Mouse (Mus musculus): Measurements from ENCODE around the gene Hist1h3a.
A peak's percentile ranks its signal among the peaks of the same experiment; 100 is the strongest.
"Not testable (repeated sequence)": the region's sequence is repeated elsewhere in the genome, so short reads cannot be mapped to it uniquely, and the experiment has no call there.

Hist1h3a gene

GRCm38 (mm10) chr13:23740256-23740840, 21.8 kb downstream of the Hist1h3a start:
- Histone ChIP-seq H3K36me3 (ENCODE audit: control insufficient read depth, insufficient read depth, low read length, poor library complexity, severe bottlenecking) (0 out of 2 replicates have a peak, but pooled peaks cover 2% of the 10 kb centered on the region), H3K27me3 (ENCODE audit: control insufficient read depth, insufficient read depth, low read length, poor library complexity, severe bottlenecking) (no peaks in the 10 kb centered on the region)
- no peak for DNase-seq (ENCODE audit: low read depth, low spot score)

- peak; percentile 90 for DNase-seq (ENCODE audit: low read depth, low spot score)
- no peaks in the 10 kb centered on the region for H3K27me3 ChIP-seq (ENCODE audit: control insufficient read depth, insufficient read depth, low read length, poor library complexity, severe bottlenecking)
- H3K36me3 ChIP-seq (ENCODE audit: control insufficient read depth, insufficient read depth, low read length, poor library complexity, severe bottlenecking), result 0 out of 2 replicates have a peak, but pooled peaks cover 2% of the 10 kb centered on the region
Measured at GRCm38 (mm10) chr13:23739922-23740252, 22.3 kb downstream of the Hist1h3a start.

GRCm38 (mm10) chr13:23739069-23739921, 22.9 kb downstream of the Hist1h3a start:
- DNase-seq (ENCODE audit: low read depth, low spot score), result peak; percentile 94
- Histone ChIP-seq H3K27me3 (ENCODE audit: control insufficient read depth, insufficient read depth, low read length, poor library complexity, severe bottlenecking) (no peaks in the 10 kb centered on the region), H3K36me3 (ENCODE audit: control insufficient read depth, insufficient read depth, low read length, poor library complexity, severe bottlenecking) (0 out of 2 replicates have a peak, but pooled peaks cover 2% of the 10 kb centered on the region)

- Histone ChIP-seq H3K36me3 (ENCODE audit: control insufficient read depth, insufficient read depth, low read length, poor library complexity, severe bottlenecking) (0 out of 2 replicates have a peak, but pooled peaks cover 2% of the 10 kb centered on the region), H3K27me3 (ENCODE audit: control insufficient read depth, insufficient read depth, low read length, poor library complexity, severe bottlenecking) (no peaks in the 10 kb centered on the region)
- DNase-seq (ENCODE audit: low read depth, low spot score), result peak; percentile 95
Measured at GRCm38 (mm10) chr13:23738677-23739068, 23.5 kb downstream of the Hist1h3a start, which contains the start of gene Hist1h1c. Gene Hist1h1c, plus strand, starts transcription at chr13:23738808.

- Histone ChIP-seq H3K27me3 (ENCODE audit: control insufficient read depth, insufficient read depth, low read length, poor library complexity, severe bottlenecking) (no peaks in the 10 kb centered on the region), H3K36me3 (ENCODE audit: control insufficient read depth, insufficient read depth, low read length, poor library complexity, severe bottlenecking) (0 out of 2 replicates have a peak, but pooled peaks cover 2% of the 10 kb centered on the region)
- DNase-seq (ENCODE audit: low read depth, low spot score), result peak; percentile 25
Measured at GRCm38 (mm10) chr13:23738041-23738440, 24.1 kb downstream of the Hist1h3a start.

- no peak for DNase-seq (ENCODE audit: low read depth, low spot score)
- no peaks in the 10 kb centered on the region for H3K36me3 ChIP-seq (ENCODE audit: control insufficient read depth, insufficient read depth, low read length, poor library complexity, severe bottlenecking)
- H3K27me3 ChIP-seq (ENCODE audit: control insufficient read depth, insufficient read depth, low read length, poor library complexity, severe bottlenecking), result no peaks in the 10 kb centered on the region
Measured at GRCm38 (mm10) chr13:23737091-23737490, 25.1 kb downstream of the Hist1h3a start.

- peak; percentile 79 for DNase-seq (ENCODE audit: low read depth, low spot score)
- H3K36me3 ChIP-seq (ENCODE audit: control insufficient read depth, insufficient read depth, low read length, poor library complexity, severe bottlenecking), result no peaks in the 10 kb centered on the region
Measured at GRCm38 (mm10) chr13:23732156-23732804, 29.9 kb downstream of the Hist1h3a start.

GRCm38 (mm10) chr13:23730479-23730878, 31.7 kb downstream of the Hist1h3a start:
- Histone ChIP-seq H3K36me3 (ENCODE audit: control insufficient read depth, insufficient read depth, low read length, poor library complexity, severe bottlenecking) (no peaks in the 10 kb centered on the region), H3K27me3 (ENCODE audit: control insufficient read depth, insufficient read depth, low read length, poor library complexity, severe bottlenecking) (no peaks in the 10 kb centered on the region)
- DNase-seq (ENCODE audit: low read depth, low spot score), result no peak

More at GRCm38 (mm10) chr13:23732156-23732804, 29.9 kb downstream of the Hist1h3a start:
- H3K27me3 ChIP-seq (ENCODE audit: control insufficient read depth, insufficient read depth, low read length, poor library complexity, severe bottlenecking), result no peaks in the 10 kb centered on the region

GRCm38 (mm10) chr13:23729706-23730105, 32.5 kb downstream of the Hist1h3a start:
- no peaks in the 10 kb centered on the region for H3K27me3 ChIP-seq (ENCODE audit: control insufficient read depth, insufficient read depth, low read length, poor library complexity, severe bottlenecking)
- DNase-seq (ENCODE audit: low read depth, low spot score), result no peak
- H3K36me3 ChIP-seq (ENCODE audit: control insufficient read depth, insufficient read depth, low read length, poor library complexity, severe bottlenecking), result no peaks in the 10 kb centered on the region

- Histone ChIP-seq H3K36me3 (ENCODE audit: control insufficient read depth, insufficient read depth, low read length, poor library complexity, severe bottlenecking) (no peaks in the 10 kb centered on the region), H3K27me3 (ENCODE audit: control insufficient read depth, insufficient read depth, low read length, poor library complexity, severe bottlenecking) (no peaks in the 10 kb centered on the region)
- DNase-seq (ENCODE audit: low read depth, low spot score), result no peak
Measured at GRCm38 (mm10) chr13:23729192-23729525, 33.0 kb downstream of the Hist1h3a start.

- H3K36me3 ChIP-seq (ENCODE audit: control insufficient read depth, insufficient read depth, low read length, poor library complexity, severe bottlenecking), result no peaks in the 10 kb centered on the region
- no peak for DNase-seq (ENCODE audit: low read depth, low spot score)
- no peaks in the 10 kb centered on the region for H3K27me3 ChIP-seq (ENCODE audit: control insufficient read depth, insufficient read depth, low read length, poor library complexity, severe bottlenecking)
Measured at GRCm38 (mm10) chr13:23728472-23729191, 33.6 kb downstream of the Hist1h3a start.

- DNase-seq (ENCODE audit: low read depth, low spot score), result no peak
- Histone ChIP-seq H3K36me3 (ENCODE audit: control insufficient read depth, insufficient read depth, low read length, poor library complexity, severe bottlenecking) (no peaks in the 10 kb centered on the region), H3K27me3 (ENCODE audit: control insufficient read depth, insufficient read depth, low read length, poor library complexity, severe bottlenecking) (no peaks in the 10 kb centered on the region)
Measured at GRCm38 (mm10) chr13:23725213-23725612, 37.0 kb downstream of the Hist1h3a start.

GRCm38 (mm10) chr13:23724239-23724638, 37.9 kb downstream of the Hist1h3a start:
- no peaks in the 10 kb centered on the region for H3K36me3 ChIP-seq (ENCODE audit: control insufficient read depth, insufficient read depth, low read length, poor library complexity, severe bottlenecking)
- DNase-seq (ENCODE audit: low read depth, low spot score), result no peak
- H3K27me3 ChIP-seq (ENCODE audit: control insufficient read depth, insufficient read depth, low read length, poor library complexity, severe bottlenecking), result no peaks in the 10 kb centered on the region

- not testable (repeated sequence) for H3K36me3 ChIP-seq (ENCODE audit: control insufficient read depth, insufficient read depth, low read length, poor library complexity, severe bottlenecking); H3K27me3 ChIP-seq (ENCODE audit: control insufficient read depth, insufficient read depth, low read length, poor library complexity, severe bottlenecking); DNase-seq (ENCODE audit: low read depth, low spot score)
Measured at GRCm38 (mm10) chr13:23717593-23718245, 44.5 kb downstream of the Hist1h3a start.
